Mouse (Mus musculus): Measurements from ENCODE around the gene Yif1b. TPM values are rescaled to one million over a fixed set of nuclear protein-coding genes. Genes with fewer than 3 reads are reported as not detected.
"Not testable (repeated sequence)": the region's sequence is repeated elsewhere in the genome, so short reads cannot be mapped to it uniquely, and the experiment has no call there.

Yif1b gene
- polyA plus RNA-seq, 2 experiments: 24.4 to 44.5 TPM

- TF ChIP-seq CTCF (IDR thresholded peaks at IDR 0.05; ENCODE audit: low read depth) (no peak), EP300 (IDR thresholded peaks at IDR 0.05; ENCODE audit: low read depth) (no peak)
- Histone ChIP-seq H3K4me3 (ENCODE audit: insufficient read depth in 1 of 2, low read depth in 2 of 2, low read length in 2 of 2) (no peak overlapping the region), H3K27me3 (ENCODE audit: control insufficient read depth, insufficient read depth, low read length) (peaks cover 10% of the 10 kb centered on the region), H3K4me2 (ENCODE audit: low read depth) (no peak overlapping the region), H3K4me1 (replicated peaks; ENCODE audit: control insufficient read depth in 2 of 2, insufficient read depth in 2 of 2, low read length in 1 of 2) (peaks cover 5 to 17% of the 10 kb centered on the region in 2 experiments; a peak in 3 of 4 replicates), H3K27ac (no peak overlapping the region), H3K36me3 (replicated peaks; ENCODE audit: control insufficient read depth, insufficient read depth, low read depth) (no peaks in the 10 kb centered on the region), H3K9me3 (ENCODE audit: control insufficient read depth, low read length) (no peaks in the 10 kb centered on the region), H3K9ac (replicated peaks) (no peak overlapping the region)
- WGBS (ENCODE audit: insufficient replicate concordance): 48% methylated on average over 4 of the region's 4 CpGs
- no peak for ATAC-seq (ENCODE audit: insufficient read depth)
- no peak for DNase-seq (ENCODE audit: low read depth in 3 of 3, low spot score in 3 of 3)
Measured at GRCm38 (mm10) chr7:29236593-29236992, 1.5 kb upstream of the Yif1b start.

- WGBS (ENCODE audit: insufficient replicate concordance): 22% methylated on average over 6 of the region's 6 CpGs
- Histone ChIP-seq H3K4me1 (replicated peaks; ENCODE audit: control insufficient read depth in 2 of 2, insufficient read depth in 2 of 2, low read length in 1 of 2) (peaks cover 5 to 17% of the 10 kb centered on the region in 2 experiments; a peak in 3 of 4 replicates), H3K4me3 (ENCODE audit: insufficient read depth in 1 of 2, low read depth in 2 of 2, low read length in 2 of 2) (peak overlapping the region; percentile 55 to 66), H3K4me2 (ENCODE audit: low read depth) (peak overlapping the region; percentile 88), H3K9ac (replicated peaks) (peak overlapping the region; percentile 61), H3K27ac (peak overlapping the region; percentile 67)
- not testable (repeated sequence) for DNase-seq (ENCODE audit: low read depth in 3 of 3, low spot score in 3 of 3); H3K27me3 ChIP-seq (ENCODE audit: control insufficient read depth, insufficient read depth, low read length); H3K9me3 ChIP-seq (ENCODE audit: control insufficient read depth, low read length); ATAC-seq (ENCODE audit: insufficient read depth); H3K36me3 ChIP-seq (replicated peaks; ENCODE audit: control insufficient read depth, insufficient read depth, low read depth)
Measured at GRCm38 (mm10) chr7:29237596-29237995, 533 bp upstream of the Yif1b start.

- Histone ChIP-seq H3K4me2 (ENCODE audit: low read depth) (no peak overlapping the region), H3K4me3 (ENCODE audit: insufficient read depth in 1 of 2, low read depth in 2 of 2, low read length in 2 of 2) (no peak overlapping the region), H3K9me3 (ENCODE audit: control insufficient read depth, low read length) (no peaks in the 10 kb centered on the region), H3K9ac (replicated peaks) (no peak overlapping the region), H3K27ac (no peak overlapping the region), H3K36me3 (replicated peaks; ENCODE audit: control insufficient read depth, insufficient read depth, low read depth) (no peaks in the 10 kb centered on the region), H3K4me1 (replicated peaks; ENCODE audit: control insufficient read depth in 2 of 2, insufficient read depth in 2 of 2, low read length in 1 of 2) (peaks cover 0 to under 1% of the 10 kb centered on the region in 2 experiments; a peak in 1 of 4 replicates), H3K27me3 (ENCODE audit: control insufficient read depth, insufficient read depth, low read length) (no peaks in the 10 kb centered on the region)
- TF ChIP-seq CTCF (IDR thresholded peaks at IDR 0.05; ENCODE audit: low read depth) (peak; percentile 75), EP300 (IDR thresholded peaks at IDR 0.05; ENCODE audit: low read depth) (no peak)
- DNase-seq (ENCODE audit: low read depth in 3 of 3, low spot score in 3 of 3): no peak
- no peak for ATAC-seq (ENCODE audit: insufficient read depth)
- 70% methylated on average over 7 of the region's 7 CpGs for whole genome bisulfite sequencing (ENCODE audit: insufficient replicate concordance)
Measured at GRCm38 (mm10) chr7:29244732-29245416, 6.7 kb downstream of the Yif1b start.

- H3K27me3 ChIP-seq (ENCODE audit: control insufficient read depth, insufficient read depth, low read length): no peaks in the 10 kb centered on the region
- H3K4me3 ChIP-seq (ENCODE audit: insufficient read depth in 1 of 2, low read depth in 2 of 2, low read length in 2 of 2): no peak overlapping the region
- no peak overlapping the region for H3K9ac ChIP-seq (replicated peaks)
- H3K4me1 ChIP-seq (replicated peaks; ENCODE audit: control insufficient read depth in 2 of 2, insufficient read depth in 2 of 2, low read length in 1 of 2): no peaks in the 10 kb centered on the region
- WGBS (ENCODE audit: insufficient replicate concordance): 76% methylated on average over 5 of the region's 5 CpGs
- H3K36me3 ChIP-seq (replicated peaks; ENCODE audit: control insufficient read depth, insufficient read depth, low read depth): no peaks in the 10 kb centered on the region
- no peak for ATAC-seq (ENCODE audit: insufficient read depth)
- DNase-seq (ENCODE audit: low read depth in 3 of 3, low spot score in 3 of 3): no peak
- no peaks in the 10 kb centered on the region for H3K9me3 ChIP-seq (ENCODE audit: control insufficient read depth, low read length)
- H3K27ac ChIP-seq: no peak overlapping the region
- TF ChIP-seq EP300 (IDR thresholded peaks at IDR 0.05; ENCODE audit: low read depth): no peak
- TF ChIP-seq CTCF (IDR thresholded peaks at IDR 0.05; ENCODE audit: low read depth): no peak
- no peak overlapping the region for H3K4me2 ChIP-seq (ENCODE audit: low read depth)
Measured at GRCm38 (mm10) chr7:29246015-29246414, 7.9 kb downstream of the Yif1b start.

GRCm38 (mm10) chr7:29246619-29247313, 8.6 kb downstream of the Yif1b start:
- 0 out of 2 replicates have a peak, but pooled peaks have one; percentile 6 for TF ChIP-seq CTCF (IDR thresholded peaks at IDR 0.05; ENCODE audit: low read depth)
- TF ChIP-seq EP300 (IDR thresholded peaks at IDR 0.05; ENCODE audit: low read depth): no peak
- H3K4me1 ChIP-seq (replicated peaks; ENCODE audit: control insufficient read depth in 2 of 2, insufficient read depth in 2 of 2, low read length in 1 of 2): no peaks in the 10 kb centered on the region
- H3K4me2 ChIP-seq (ENCODE audit: low read depth): no peak overlapping the region; the same call in 1 of the 2 replicates
- no peaks in the 10 kb centered on the region for H3K27me3 ChIP-seq (ENCODE audit: control insufficient read depth, insufficient read depth, low read length)
- no peaks in the 10 kb centered on the region for H3K36me3 ChIP-seq (replicated peaks; ENCODE audit: control insufficient read depth, insufficient read depth, low read depth)
- no peak overlapping the region for H3K9ac ChIP-seq (replicated peaks)
- H3K4me3 ChIP-seq (ENCODE audit: insufficient read depth in 1 of 2, low read depth in 2 of 2, low read length in 2 of 2): no peak overlapping the region
- ATAC-seq (ENCODE audit: insufficient read depth) (no peak), DNase-seq (ENCODE audit: low read depth in 3 of 3, low spot score in 3 of 3) (no peak)
- no peak overlapping the region for H3K27ac ChIP-seq
- WGBS (ENCODE audit: insufficient replicate concordance): 75% methylated on average over 21 of the region's 21 CpGs
- H3K9me3 ChIP-seq (ENCODE audit: control insufficient read depth, low read length): no peaks in the 10 kb centered on the region

Data from liver, embryonic 14.5 days (tissue).